Comparison of ENCODE assay signal across 10 mouse cellular contexts in genomic region chr5:129602071-129602487, GRCm38 (mm10). TPM values are rescaled to one million over a fixed set of nuclear protein-coding genes. Genes with fewer than 3 reads are reported as not detected.
DNase-seq lines count a peak whose midpoint lies in the region; ATAC-seq lines count a peak whose summit lies in the region.
"Had no signal": no experiment of that assay in that cellular context is flagged by ENCODE, and none has a peak within 500 bp of the region (broad histone marks: within the 10 kb centered on the region; RNA-seq: fewer than 3 reads in every experiment).

No protein-coding gene starts in this region.

- H3K27ac ChIP-seq in midbrain, embryonic 11.5 days (ENCODE audit: low read depth, low read length) = no peak overlapping the region
- H3K27ac ChIP-seq in midbrain, embryonic 15.5 days = no peak overlapping the region
- H3K27ac ChIP-seq: embryonic facial prominence, embryonic 15.5 days; limb, embryonic 13.5 days had no signal

- no peaks in the 10 kb centered on the region for H3K27me3 ChIP-seq in midbrain, embryonic 11.5 days (ENCODE audit: control insufficient read depth, insufficient read depth, low read length)
- H3K27me3 ChIP-seq in midbrain, embryonic 15.5 days (replicated peaks) = no peaks in the 10 kb centered on the region
- H3K27me3 ChIP-seq: embryonic facial prominence, embryonic 15.5 days; limb, embryonic 13.5 days had no signal

- H3K9ac ChIP-seq in midbrain, embryonic 11.5 days (ENCODE audit: low read length) = no peak overlapping the region
- no peak overlapping the region for H3K9ac ChIP-seq in midbrain, embryonic 15.5 days
- H3K9ac ChIP-seq: embryonic facial prominence, embryonic 15.5 days; limb, embryonic 13.5 days had no signal

- 32% methylated on average over 16 of the region's 16 CpGs for WGBS in midbrain, embryonic 11.5 days
- 34% methylated on average over 16 of the region's 16 CpGs for WGBS in midbrain, embryonic 15.5 days

- 0 out of 2 replicates have a peak, but pooled peaks have one; percentile 11 for ATAC-seq in midbrain, embryonic 11.5 days (ENCODE audit: low FRiP score)
- ATAC-seq in midbrain, embryonic 15.5 days (replicated peaks) = no peak
- ATAC-seq in granulocyte monocyte progenitor cell, adult 5-6 weeks (replicated peaks; ENCODE audit: poor library complexity, severe bottlenecking) = peak; percentile 49; the same call in 1 of the 2 replicates
- peak; percentile 44; the same call in 1 of the 2 replicates for ATAC-seq in megakaryocyte progenitor cell, adult 5-6 weeks (replicated peaks; ENCODE audit: poor library complexity)

- no peaks in the 10 kb centered on the region; the same call in 1 of the 2 replicates for H3K9me3 ChIP-seq in midbrain, embryonic 11.5 days (ENCODE audit: control insufficient read depth, low read length)
- H3K9me3 ChIP-seq in midbrain, embryonic 15.5 days = no peaks in the 10 kb centered on the region
- H3K9me3 ChIP-seq: embryonic facial prominence, embryonic 15.5 days had no signal

- H3K4me2 ChIP-seq in midbrain, embryonic 11.5 days = no peak overlapping the region
- H3K4me2 ChIP-seq in midbrain, embryonic 15.5 days = no peak overlapping the region
- H3K4me2 ChIP-seq: embryonic facial prominence, embryonic 15.5 days; limb, embryonic 13.5 days had no signal

- no peak overlapping the region for H3K4me3 ChIP-seq in midbrain, embryonic 11.5 days (ENCODE audit: low read depth, low read length)
- H3K4me3 ChIP-seq in midbrain, embryonic 15.5 days = no peak overlapping the region
- H3K4me3 ChIP-seq: embryonic facial prominence, embryonic 15.5 days; limb, embryonic 13.5 days had no signal

- no peaks in the 10 kb centered on the region for H3K4me1 ChIP-seq in midbrain, embryonic 11.5 days (ENCODE audit: control insufficient read depth, insufficient read depth, low read length)
- H3K4me1 ChIP-seq in midbrain, embryonic 15.5 days = no peaks in the 10 kb centered on the region
- H3K4me1 ChIP-seq: embryonic facial prominence, embryonic 15.5 days; limb, embryonic 13.5 days had no signal

- DNase-seq in adrenal gland, postnatal 10 days = peak; percentile 59
- no peak for DNase-seq in adrenal gland, adult 18-20 months (ENCODE audit: low spot score in 2 of 2)
- DNase-seq in midbrain, embryonic 11.5 days (ENCODE audit: low spot score, missing footprints) = peak; percentile 88
- DNase-seq in layer of hippocampus, adult 8-10 months (ENCODE audit: low spot score in 2 of 2) = no peak
- DNase-seq in layer of hippocampus, postnatal 14 days (ENCODE audit: low spot score in 2 of 2) = no peak

- peaks cover 3% of the 10 kb centered on the region; the same call in 1 of the 2 replicates for H3K36me3 ChIP-seq in midbrain, embryonic 11.5 days (ENCODE audit: control insufficient read depth, insufficient read depth, low read length)
- H3K36me3 ChIP-seq in midbrain, embryonic 15.5 days (replicated peaks) = no peaks in the 10 kb centered on the region; the same call in 1 of the 2 replicates
- H3K36me3 ChIP-seq: embryonic facial prominence, embryonic 15.5 days; limb, embryonic 13.5 days had no signal

RNA-seq across cellular contexts. Expression of gene Mmp17, which starts 18.1 kb away (rescaled TPM):
- total RNA-seq in adrenal gland, postnatal 10 days (2021) = 1 to 10 TPM; 1.3 to 2.4 TPM
- total RNA-seq in adrenal gland, adult 18-20 months (2021) = 1 to 10 TPM; 1.4 to 1.5 TPM
- 3.6 and 4.6 TPM in 2 replicates for polyA plus RNA-seq in midbrain, embryonic 11.5 days (2014; fragmentation: Nextera tagmentation; extraction: Ambion mirVana)
- polyA plus RNA-seq in midbrain, embryonic 15.5 days (2015; fragmentation: Nextera tagmentation; extraction: Ambion mirVana) = 13.2 and 14.5 TPM in 2 replicates
- total RNA-seq in granulocyte monocyte progenitor cell, adult 5-6 weeks (2014; fragmentation: Nextera tagmentation) = not detected in 2 replicates
- total RNA-seq in granulocyte monocyte progenitor cell, adult 5-6 weeks (2017) = 1.5 TPM in 1 of 2 replicates, not detected in the other
- total RNA-seq in megakaryocyte progenitor cell, adult 5-6 weeks (2015) = 0.10 TPM in 1 of 2 replicates, not detected in the other
- total RNA-seq in megakaryocyte progenitor cell, adult 5-6 weeks (2017) = not detected in 2 replicates
- total RNA-seq in layer of hippocampus, adult 8-10 months (2022) = 100 to 1,000 TPM; 103 to 128 (median 115) TPM
- total RNA-seq in layer of hippocampus, postnatal 14 days (2021) = 10 to 100 TPM; 80.3 to 85.9 TPM

Comparison
In these comparisons a context has a peak if more than half of its experiments do, and no peak if none do; other contexts are left out.
1. DNase-seq: peak in adrenal gland, postnatal 10 days (single experiment) and midbrain, embryonic 11.5 days (single experiment); none in adrenal gland, adult 18-20 months (0 of 2), layer of hippocampus, adult 8-10 months (0 of 2) and layer of hippocampus, postnatal 14 days (0 of 2).
2. RNA of gene Mmp17, which starts 18.1 kb away (total RNA-seq): 103 to 128 TPM in layer of hippocampus, adult 8-10 months and 80.3 to 85.9 TPM in layer of hippocampus, postnatal 14 days; 1.3 to 2.4 TPM in adrenal gland, postnatal 10 days, 1.4 to 1.5 TPM in adrenal gland, adult 18-20 months, 0.10 TPM in megakaryocyte progenitor cell, adult 5-6 weeks and 1.5 TPM in granulocyte monocyte progenitor cell, adult 5-6 weeks; every median in the first group is over 10 times any median in the second.